Mouse (Mus musculus): Measurements from ENCODE around the gene Tst.

Tst gene

GRCm38 (mm10) chr15:78405517-78406211 lies at the start of gene Tst:
Gene Tst, minus strand, starts transcription at chr15:78405907.
- DNase-seq (ENCODE audit: low spot score): peak; percentile 89

GRCm38 (mm10) chr15:78455168-78455567 lies 49.5 kb upstream of the Tst start:
- no peak for DNase-seq (ENCODE audit: low spot score)

GRCm38 (mm10) chr15:78452929-78453328 lies 47.2 kb upstream of the Tst start:
- no peak for DNase-seq (ENCODE audit: low spot score)

- no peak for DNase-seq (ENCODE audit: low spot score)
Observed at GRCm38 (mm10) chr15:78451201-78451600, 45.5 kb upstream of the Tst start.

- DNase-seq (ENCODE audit: low spot score): no peak
Observed at GRCm38 (mm10) chr15:78450419-78450768, 44.7 kb upstream of the Tst start.

GRCm38 (mm10) chr15:78449694-78450418 lies 44.1 kb upstream of the Tst start:
- no peak for DNase-seq (ENCODE audit: low spot score)

- DNase-seq (ENCODE audit: low spot score): no peak
Observed at GRCm38 (mm10) chr15:78449131-78449530, 43.4 kb upstream of the Tst start.

- peak; percentile 99 for DNase-seq (ENCODE audit: low spot score)
Observed at GRCm38 (mm10) chr15:78447746-78448535, 42.2 kb upstream of the Tst start.

GRCm38 (mm10) chr15:78447121-78447520 lies 41.4 kb upstream of the Tst start:
- DNase-seq (ENCODE audit: low spot score): no peak

GRCm38 (mm10) chr15:78443857-78444256 lies 38.1 kb upstream of the Tst start:
- DNase-seq (ENCODE audit: low spot score): no peak

- no peak for DNase-seq (ENCODE audit: low spot score)
Observed at GRCm38 (mm10) chr15:78442231-78442630, 36.5 kb upstream of the Tst start.

GRCm38 (mm10) chr15:78438973-78439372 lies 33.3 kb upstream of the Tst start:
- no peak for DNase-seq (ENCODE audit: low spot score)

- DNase-seq (ENCODE audit: low spot score): no peak
Observed at GRCm38 (mm10) chr15:78438505-78438904, 32.8 kb upstream of the Tst start.

GRCm38 (mm10) chr15:78438018-78438394 lies 32.3 kb upstream of the Tst start:
- no peak for DNase-seq (ENCODE audit: low spot score)

GRCm38 (mm10) chr15:78437237-78438017 lies 31.7 kb upstream of the Tst start:
- DNase-seq (ENCODE audit: low spot score): peak; percentile 71

- peak; percentile 93 for DNase-seq (ENCODE audit: low spot score)
Observed at GRCm38 (mm10) chr15:78436380-78437192, 30.9 kb upstream of the Tst start.

- no peak for DNase-seq (ENCODE audit: low spot score)
Observed at GRCm38 (mm10) chr15:78435681-78436080, 30.0 kb upstream of the Tst start.

- DNase-seq (ENCODE audit: low spot score): no peak
Observed at GRCm38 (mm10) chr15:78434896-78435520, 29.3 kb upstream of the Tst start.

- DNase-seq (ENCODE audit: low spot score): no peak
Observed at GRCm38 (mm10) chr15:78431541-78432121, 25.9 kb upstream of the Tst start.

- no peak for DNase-seq (ENCODE audit: low spot score)
Observed at GRCm38 (mm10) chr15:78430874-78431273, 25.2 kb upstream of the Tst start.

Measured in ovary, postnatal 14 days (tissue).